Mouse (Mus musculus) splenic B cell, adult 2 months (primary cell): ENCODE data around the gene Zfp69.

Source experiments
- DNase-seq: peaks from one replicate; pipeline ENCODE4 v3.0.0-alpha.2; 2011; ENCODE audit warnings: low read depth, low spot score
- H3K27me3 ChIP-seq: 2 replicates; pipeline ENCODE4 v1.6.1; 2012; ENCODE audit warnings: mild to moderate bottlenecking, low read length, moderate library complexity, mixed read lengths; ENCODE audit not compliant: control insufficient read depth, poor library complexity, insufficient read depth, severe bottlenecking
- H3K36me3 ChIP-seq: 2 replicates; pipeline ENCODE4 v1.6.1; 2012; ENCODE audit warnings: mild to moderate bottlenecking, low read length, moderate library complexity, mixed read lengths; ENCODE audit not compliant: control insufficient read depth, poor library complexity, insufficient read depth, severe bottlenecking

Gene Zfp69

GRCm38 (mm10) chr4:120953038-120953437, 1.5 kb upstream of the Zfp69 start:
- Histone ChIP-seq H3K36me3 (no peaks in the 10 kb centered on the region), H3K27me3 (no peaks in the 10 kb centered on the region)
- peak; percentile 23 for DNase-seq

- Histone ChIP-seq H3K36me3 (0 out of 2 replicates have a peak, but pooled peaks cover 1% of the 10 kb centered on the region), H3K27me3 (no peaks in the 10 kb centered on the region)
- DNase-seq: peak; percentile 50
These were observed 664 bp upstream of the Zfp69 start for GRCm38 (mm10) chr4:120952163-120952562.

GRCm38 (mm10) chr4:120950763-120951427, 604 bp downstream of the Zfp69 start:
- DNase-seq: no peak
- H3K36me3 ChIP-seq: peaks cover 7% of the 10 kb centered on the region; the same call in 1 of the 2 replicates
- H3K27me3 ChIP-seq: no peaks in the 10 kb centered on the region

GRCm38 (mm10) chr4:120948938-120949337, 2.6 kb downstream of the Zfp69 start:
- Histone ChIP-seq H3K27me3 (no peaks in the 10 kb centered on the region), H3K36me3 (peaks cover 7% of the 10 kb centered on the region; the same call in 1 of the 2 replicates)
- DNase-seq: no peak

GRCm38 (mm10) chr4:120935006-120935405, 16.5 kb downstream of the Zfp69 start:
- no peak for DNase-seq
- no peaks in the 10 kb centered on the region for H3K27me3 ChIP-seq
- peaks cover 6% of the 10 kb centered on the region; the same call in 1 of the 2 replicates for H3K36me3 ChIP-seq

GRCm38 (mm10) chr4:120930736-120931135, 20.8 kb downstream of the Zfp69 start:
- no peaks in the 10 kb centered on the region for H3K27me3 ChIP-seq
- DNase-seq: no peak
- peaks cover 6% of the 10 kb centered on the region; the same call in 1 of the 2 replicates for H3K36me3 ChIP-seq

GRCm38 (mm10) chr4:120928686-120929085, 22.8 kb downstream of the Zfp69 start:
- peaks cover 4% of the 10 kb centered on the region; the same call in 1 of the 2 replicates for H3K36me3 ChIP-seq
- DNase-seq: no peak
- no peaks in the 10 kb centered on the region for H3K27me3 ChIP-seq

- Histone ChIP-seq H3K36me3 (0 out of 2 replicates have a peak, but pooled peaks cover under 1% of the 10 kb centered on the region), H3K27me3 (no peaks in the 10 kb centered on the region)
- DNase-seq: peak; percentile 71
These were observed 26.1 kb downstream of the Zfp69 start for GRCm38 (mm10) chr4:120925386-120925785.

- H3K27me3 ChIP-seq: no peaks in the 10 kb centered on the region
- peak; percentile 93 for DNase-seq
- H3K36me3 ChIP-seq: 0 out of 2 replicates have a peak, but pooled peaks cover 1% of the 10 kb centered on the region
These were observed 26.8 kb downstream of the Zfp69 start, which contains the start of gene Exo5 for GRCm38 (mm10) chr4:120924554-120925299. Exo5 (minus strand) TSS chr4:120925017.

GRCm38 (mm10) chr4:120921461-120921860, 30.0 kb downstream of the Zfp69 start:
- DNase-seq: no peak
- no peaks in the 10 kb centered on the region for H3K27me3 ChIP-seq

GRCm38 (mm10) chr4:120914501-120914900, 37.0 kb downstream of the Zfp69 start:
- DNase-seq: peak; percentile 74
- H3K36me3 ChIP-seq: no peaks in the 10 kb centered on the region
- H3K27me3 ChIP-seq: no peaks in the 10 kb centered on the region

More at GRCm38 (mm10) chr4:120921461-120921860, 30.0 kb downstream of the Zfp69 start:
- H3K36me3 ChIP-seq: 0 out of 2 replicates have a peak, but pooled peaks cover 1% of the 10 kb centered on the region

- no peaks in the 10 kb centered on the region for H3K36me3 ChIP-seq
- no peaks in the 10 kb centered on the region for H3K27me3 ChIP-seq
- peak; percentile 53 for DNase-seq
These were observed 37.6 kb downstream of the Zfp69 start for GRCm38 (mm10) chr4:120913861-120914260.

- H3K27me3 ChIP-seq: no peaks in the 10 kb centered on the region
- DNase-seq: no peak
- no peaks in the 10 kb centered on the region for H3K36me3 ChIP-seq
These were observed 38.1 kb downstream of the Zfp69 start for GRCm38 (mm10) chr4:120913443-120913842.

GRCm38 (mm10) chr4:120912866-120913265, 38.6 kb downstream of the Zfp69 start:
- DNase-seq: no peak
- Histone ChIP-seq H3K36me3 (no peaks in the 10 kb centered on the region), H3K27me3 (no peaks in the 10 kb centered on the region)

GRCm38 (mm10) chr4:120911086-120911485, 40.4 kb downstream of the Zfp69 start:
- no peak for DNase-seq
- H3K36me3 ChIP-seq: no peaks in the 10 kb centered on the region
- no peaks in the 10 kb centered on the region for H3K27me3 ChIP-seq
